Mouse (Mus musculus): ENCODE results near the gene Ppp3cb. TPM values are rescaled to one million over a fixed set of nuclear protein-coding genes. Genes with fewer than 3 reads are reported as not detected.

Gene Ppp3cb
- total and polyA plus RNA-seq, 2 experiments from 2014 or later: 103 to 194 TPM

DNA sequence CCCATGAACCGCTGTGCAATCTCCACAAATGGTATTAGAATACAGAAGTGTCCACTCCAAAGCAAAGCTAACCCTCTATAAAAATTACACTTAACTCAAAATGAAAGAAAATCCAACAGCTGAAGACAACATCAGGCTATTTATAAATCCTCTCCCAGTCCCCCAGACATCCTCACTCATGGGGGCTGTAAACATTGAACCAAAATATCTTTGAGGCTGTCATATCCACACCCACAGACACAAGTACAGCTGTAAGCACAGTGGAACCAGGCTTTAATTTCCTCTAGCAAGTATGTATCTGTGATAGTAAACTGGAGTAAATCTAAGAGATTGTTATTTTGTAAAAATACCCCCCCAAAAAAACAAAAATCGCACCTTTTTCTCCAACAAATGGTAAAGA is 26.2 kb downstream of the Ppp3cb start:
- 93% methylated on average over 2 of the region's 2 CpGs for WGBS
- no peak overlapping the region for H3K4me2 ChIP-seq (ENCODE audit: low read depth)
- TF ChIP-seq CTCF (IDR thresholded peaks at IDR 0.05; ENCODE audit: low read depth): no peak

DNA sequence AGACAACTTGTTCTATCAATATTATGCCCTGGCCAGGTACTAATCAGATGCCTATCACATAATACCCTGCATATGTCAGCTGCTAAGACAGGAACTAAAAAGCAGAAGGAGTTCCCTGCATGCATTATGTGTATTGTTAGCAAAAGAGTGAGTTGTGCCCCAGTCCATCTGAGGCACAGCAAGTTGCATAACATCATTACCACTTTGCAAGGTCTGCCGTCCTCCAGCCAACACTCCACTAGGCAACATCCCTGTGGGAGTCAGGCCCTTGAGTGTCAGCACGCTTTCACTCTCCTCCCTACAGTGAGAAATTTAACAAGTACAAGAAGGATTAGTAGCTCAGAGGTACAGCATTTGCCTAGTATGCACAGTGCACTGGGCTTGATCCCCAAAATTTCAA is 37.9 kb downstream of the Ppp3cb start:
- WGBS: 69% methylated on average over 2 of the region's 2 CpGs
- Histone ChIP-seq H3K4me1 (ENCODE audit: insufficient read depth) (no peaks in the 10 kb centered on the region), H3K27me3 (ENCODE audit: insufficient read depth, low read length) (no peaks in the 10 kb centered on the region), H3K9ac (no peak overlapping the region), H3K36me3 (ENCODE audit: insufficient read depth) (peaks cover 11% of the 10 kb centered on the region; the same call in 1 of the 2 replicates), H3K27ac (ENCODE audit: low read depth, low read length) (no peak overlapping the region), H3K9me3 (ENCODE audit: low read length) (no peaks in the 10 kb centered on the region), H3K4me2 (ENCODE audit: low read depth) (no peak overlapping the region), H3K4me3 (ENCODE audit: low read depth, low read length) (no peak overlapping the region)
- TF ChIP-seq CTCF (IDR thresholded peaks at IDR 0.05; ENCODE audit: low read depth): no peak
- no peak for ATAC-seq
- DNase-seq: no peak

More for the DNA sequence above, 26.2 kb downstream of the Ppp3cb start:
- no peak for ATAC-seq
- Histone ChIP-seq H3K27ac (ENCODE audit: low read depth, low read length) (no peak overlapping the region), H3K27me3 (ENCODE audit: insufficient read depth, low read length) (no peaks in the 10 kb centered on the region), H3K9ac (no peak overlapping the region), H3K36me3 (ENCODE audit: insufficient read depth) (peaks cover 19% of the 10 kb centered on the region), H3K4me3 (ENCODE audit: low read depth, low read length) (no peak overlapping the region), H3K4me1 (ENCODE audit: insufficient read depth) (no peaks in the 10 kb centered on the region), H3K9me3 (ENCODE audit: low read length) (no peaks in the 10 kb centered on the region)
- DNase-seq: no peak

- ATAC-seq (no peak), DNase-seq (no peak)
- Histone ChIP-seq H3K4me3 (ENCODE audit: low read depth, low read length) (no peak overlapping the region), H3K9ac (no peak overlapping the region), H3K27me3 (ENCODE audit: insufficient read depth, low read length) (no peaks in the 10 kb centered on the region), H3K9me3 (ENCODE audit: low read length) (no peaks in the 10 kb centered on the region), H3K36me3 (ENCODE audit: insufficient read depth) (peaks cover 15% of the 10 kb centered on the region), H3K4me2 (ENCODE audit: low read depth) (no peak overlapping the region), H3K27ac (ENCODE audit: low read depth, low read length) (no peak overlapping the region), H3K4me1 (ENCODE audit: insufficient read depth) (no peaks in the 10 kb centered on the region)
- TF ChIP-seq CTCF (IDR thresholded peaks at IDR 0.05; ENCODE audit: low read depth): no peak
- WGBS: 96% methylated on average over 10 of the region's 10 CpGs
Measured at GRCm38 (mm10) chr14:20502966-20503365, 43.4 kb downstream of the Ppp3cb start.

DNA sequence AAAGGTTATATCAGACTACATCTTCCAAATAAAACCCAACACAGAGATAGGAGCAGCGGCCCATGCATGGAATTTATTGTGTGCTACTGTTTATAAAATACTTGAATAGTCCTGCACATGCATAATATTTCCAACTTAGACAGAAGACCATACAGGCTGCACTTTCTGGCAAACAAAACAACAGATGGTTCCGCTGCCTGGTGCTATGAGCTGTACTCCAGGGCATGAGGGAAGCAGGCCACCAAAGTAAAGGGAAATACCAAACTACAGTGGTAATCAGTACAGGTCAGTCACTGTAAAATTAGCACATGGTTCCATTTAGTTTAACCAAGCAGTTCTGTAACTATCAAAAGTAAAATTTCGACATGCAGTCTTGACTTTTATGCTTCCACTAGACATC is 46.4 kb downstream of the Ppp3cb start:
- Histone ChIP-seq H3K4me2 (ENCODE audit: low read depth) (no peak overlapping the region), H3K4me3 (ENCODE audit: low read depth, low read length) (no peak overlapping the region), H3K4me1 (ENCODE audit: insufficient read depth) (no peaks in the 10 kb centered on the region), H3K9ac (no peak overlapping the region), H3K36me3 (ENCODE audit: insufficient read depth) (peaks cover 19% of the 10 kb centered on the region), H3K27me3 (ENCODE audit: insufficient read depth, low read length) (no peaks in the 10 kb centered on the region), H3K9me3 (ENCODE audit: low read length) (no peaks in the 10 kb centered on the region), H3K27ac (ENCODE audit: low read depth, low read length) (no peak overlapping the region)
- TF ChIP-seq CTCF (IDR thresholded peaks at IDR 0.05; ENCODE audit: low read depth): no peak
- no peak for DNase-seq
- 77% methylated on average over 3 of the region's 3 CpGs for WGBS
- no peak for ATAC-seq

GRCm38 (mm10) chr14:20496603-20497002 is 49.8 kb downstream of the Ppp3cb start, which contains the start of gene Mss51:
Gene Mss51, minus strand, starts transcription at chr14:20496901.
- no peak for ATAC-seq
- no peak for TF ChIP-seq CTCF (IDR thresholded peaks at IDR 0.05; ENCODE audit: low read depth)
- Histone ChIP-seq H3K4me3 (ENCODE audit: low read depth, low read length) (no peak within 1 kb of the TSS), H3K9me3 (ENCODE audit: low read length) (no peaks in the 10 kb centered on the region), H3K27me3 (ENCODE audit: insufficient read depth, low read length) (no peaks in the 10 kb centered on the region), H3K36me3 (ENCODE audit: insufficient read depth) (peaks cover 14% of the 10 kb centered on the region), H3K9ac (no peak within 1 kb of the TSS), H3K4me1 (ENCODE audit: insufficient read depth) (no peaks in the 10 kb centered on the region), H3K27ac (ENCODE audit: low read depth, low read length) (no peak within 1 kb of the TSS), H3K4me2 (ENCODE audit: low read depth) (no peak within 1 kb of the TSS)
- DNase-seq: no peak
- WGBS: 50% methylated on average over 2 of the region's 2 CpGs

DNA sequence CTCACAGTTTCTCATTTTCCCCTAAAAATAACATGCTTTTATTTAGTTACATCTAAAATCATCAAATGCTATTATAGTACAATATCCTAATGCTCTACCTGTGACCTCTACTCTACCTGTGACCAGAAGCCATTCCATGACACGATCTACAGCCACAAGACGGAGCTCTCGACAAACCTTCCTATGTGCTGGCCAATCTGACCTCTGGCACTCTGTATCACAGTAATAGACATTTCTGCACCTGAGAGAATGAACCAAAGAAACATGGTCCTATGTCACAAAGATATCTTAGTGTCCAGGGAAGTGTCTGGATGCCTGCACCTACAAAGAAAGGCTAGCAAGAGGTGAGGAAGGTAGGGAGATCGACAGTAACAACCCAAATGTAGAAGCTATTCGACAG is 60.3 kb downstream of the Ppp3cb start:
- ATAC-seq (no peak), DNase-seq (no peak)
- H3K4me1 ChIP-seq (ENCODE audit: insufficient read depth): no peaks in the 10 kb centered on the region
- WGBS: 97% methylated on average over 5 of the region's 5 CpGs
- no peak overlapping the region for H3K27ac ChIP-seq (ENCODE audit: low read depth, low read length)
- no peaks in the 10 kb centered on the region for H3K9me3 ChIP-seq (ENCODE audit: low read length)
- H3K9ac ChIP-seq: no peak overlapping the region
- H3K27me3 ChIP-seq (ENCODE audit: insufficient read depth, low read length): no peaks in the 10 kb centered on the region
- H3K4me3 ChIP-seq (ENCODE audit: low read depth, low read length): no peak overlapping the region
- TF ChIP-seq CTCF (IDR thresholded peaks at IDR 0.05; ENCODE audit: low read depth): no peak
- peaks cover 13% of the 10 kb centered on the region for H3K36me3 ChIP-seq (ENCODE audit: insufficient read depth)
- H3K4me2 ChIP-seq (ENCODE audit: low read depth): no peak overlapping the region

GRCm38 (mm10) chr14:20482051-20482751 is 64.2 kb downstream of the Ppp3cb start:
- WGBS: 89% methylated on average over 7 of the region's 7 CpGs
- TF ChIP-seq CTCF (IDR thresholded peaks at IDR 0.05; ENCODE audit: low read depth): no peak
- Histone ChIP-seq H3K4me3 (ENCODE audit: low read depth, low read length) (no peak overlapping the region), H3K4me2 (ENCODE audit: low read depth) (no peak overlapping the region), H3K9me3 (ENCODE audit: low read length) (no peaks in the 10 kb centered on the region), H3K27me3 (ENCODE audit: insufficient read depth, low read length) (no peaks in the 10 kb centered on the region), H3K27ac (ENCODE audit: low read depth, low read length) (no peak overlapping the region), H3K4me1 (ENCODE audit: insufficient read depth) (no peaks in the 10 kb centered on the region), H3K36me3 (ENCODE audit: insufficient read depth) (peaks cover 10% of the 10 kb centered on the region), H3K9ac (no peak overlapping the region)
- DNase-seq (no peak), ATAC-seq (no peak)

Data from forebrain, postnatal 0 days (tissue).